ENCODE assay signal across 12 mouse cellular contexts in the genomic region with DNA sequence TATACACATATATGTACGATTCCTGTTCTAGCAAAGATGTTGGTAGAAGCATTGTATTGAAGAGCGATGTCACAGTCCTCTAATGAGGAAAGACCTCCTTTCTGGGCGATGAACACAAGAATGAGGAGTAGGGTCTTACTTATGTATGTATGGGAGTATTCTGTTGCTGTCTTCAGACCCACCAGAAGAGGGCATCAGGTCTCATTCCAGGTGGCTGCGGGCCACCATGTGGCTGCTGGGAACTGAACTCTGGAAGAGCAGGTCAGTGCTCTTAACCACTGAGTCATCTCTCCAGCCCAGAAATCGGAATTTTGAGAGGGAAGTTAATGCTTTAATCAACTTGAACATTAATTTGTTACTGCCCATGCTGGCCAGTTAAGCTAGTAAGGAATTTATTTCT. TPM values are rescaled to one million over a fixed set of nuclear protein-coding genes. Genes with fewer than 3 reads are reported as not detected.
DNase-seq lines count a peak whose midpoint lies in the region; ATAC-seq and TF ChIP-seq lines count a peak whose summit lies in the region.
"Had no signal": no experiment of that assay in that cellular context is flagged by ENCODE, and none has a peak within 500 bp of the region (broad histone marks: within the 10 kb centered on the region; RNA-seq: fewer than 3 reads in every experiment).

No protein-coding gene starts in this region.

- WGBS in intestine, postnatal 0 days: 90% methylated on average over 5 of the region's 5 CpGs
- WGBS in intestine, embryonic 16.5 days: 87% methylated on average over 5 of the region's 5 CpGs

- DNase-seq in A20 (ENCODE audit: low read depth, low spot score) (peak; percentile 60), MN1 (ENCODE audit: low spot score) (peak; percentile 6)
- peak; percentile 31 for DNase-seq in retina, postnatal 1 day
- no peak for DNase-seq in adrenal gland, postnatal 25 days
- no peak for DNase-seq in heart, adult 8-10 months (ENCODE audit: low spot score)
- no peak for DNase-seq in cerebellum, postnatal 36 days
- DNase-seq: lung, postnatal 4 days had no signal

- no peak overlapping the region for H3K4me2 ChIP-seq in intestine, postnatal 0 days (replicated peaks; ENCODE audit: low read depth)
- no peak overlapping the region for H3K4me2 ChIP-seq in intestine, embryonic 16.5 days (ENCODE audit: low read depth, low read length)
- H3K4me2 ChIP-seq: forebrain, embryonic 13.5 days; hindbrain, embryonic 12.5 days had no signal

- no peaks in the 10 kb centered on the region for H3K4me1 ChIP-seq in intestine, postnatal 0 days (replicated peaks; ENCODE audit: control insufficient read depth, insufficient read depth, low read length)
- H3K4me1 ChIP-seq in intestine, embryonic 16.5 days (ENCODE audit: control insufficient read depth, insufficient read depth, low read length): peaks cover 2% of the 10 kb centered on the region; the same call in 1 of the 2 replicates
- H3K4me1 ChIP-seq: embryonic facial prominence, embryonic 10.5 days had no signal

- no peak overlapping the region for H3K9ac ChIP-seq in intestine, postnatal 0 days (ENCODE audit: low read depth, low read length)
- no peak overlapping the region for H3K9ac ChIP-seq in intestine, embryonic 16.5 days (ENCODE audit: low read depth, low read length)
- H3K9ac ChIP-seq: forebrain, embryonic 13.5 days; hindbrain, embryonic 12.5 days had no signal

- H3K27ac ChIP-seq in intestine, postnatal 0 days (ENCODE audit: low read depth, low read length): no peak overlapping the region
- H3K27ac ChIP-seq in intestine, embryonic 16.5 days (ENCODE audit: low read length): no peak overlapping the region
- H3K27ac ChIP-seq: embryonic facial prominence, embryonic 10.5 days; forebrain, embryonic 13.5 days; hindbrain, embryonic 12.5 days had no signal

- peaks cover 12% of the 10 kb centered on the region for H3K36me3 ChIP-seq in intestine, postnatal 0 days (ENCODE audit: control insufficient read depth, insufficient read depth)
- peaks cover 2% of the 10 kb centered on the region; the same call in 1 of the 2 replicates for H3K36me3 ChIP-seq in intestine, embryonic 16.5 days (ENCODE audit: control insufficient read depth, insufficient read depth, low read length)

- H3K9me3 ChIP-seq in intestine, postnatal 0 days (ENCODE audit: control insufficient read depth): no peaks in the 10 kb centered on the region
- H3K9me3 ChIP-seq in intestine, embryonic 16.5 days (ENCODE audit: control insufficient read depth, low read length): no peaks in the 10 kb centered on the region
- H3K9me3 ChIP-seq: forebrain, embryonic 13.5 days; hindbrain, embryonic 12.5 days had no signal

- ATAC-seq in intestine, postnatal 0 days: no peak
- no peak for ATAC-seq in intestine, embryonic 16.5 days
- ATAC-seq: forebrain, embryonic 13.5 days had no signal

- peak; percentile 59 for TF ChIP-seq CTCF in intestine, postnatal 0 days (IDR thresholded peaks at IDR 0.05; ENCODE audit: low read depth)

- H3K4me3 ChIP-seq in intestine, postnatal 0 days (ENCODE audit: low read depth, low read length): no peak overlapping the region
- H3K4me3 ChIP-seq in intestine, embryonic 16.5 days (ENCODE audit: low read length): no peak overlapping the region
- H3K4me3 ChIP-seq: embryonic facial prominence, embryonic 10.5 days; forebrain, embryonic 13.5 days; hindbrain, embryonic 12.5 days had no signal

- H3K27me3 ChIP-seq in intestine, postnatal 0 days (replicated peaks; ENCODE audit: control insufficient read depth, insufficient read depth, low read length): no peaks in the 10 kb centered on the region
- no peaks in the 10 kb centered on the region for H3K27me3 ChIP-seq in intestine, embryonic 16.5 days (replicated peaks; ENCODE audit: control insufficient read depth, insufficient read depth, low read length)

RNA-seq across cellular contexts. Expression of gene Hacd2, which starts 2.1 kb away (rescaled TPM):
- 78.7 and 80.2 TPM in 2 replicates for polyA plus RNA-seq in intestine, postnatal 0 days (2015; fragmentation: Nextera tagmentation; extraction: Ambion mirVana)
- polyA plus RNA-seq in intestine, embryonic 16.5 days (2015; fragmentation: Nextera tagmentation; extraction: Ambion mirVana): 103 TPM in 2 replicates
- 35.4 and 40.2 TPM in 2 replicates for total RNA-seq in adrenal gland, postnatal 25 days (2021)
- 1 to 10 TPM; 5.2 to 9.7 (median 8.3) TPM for total RNA-seq in heart, adult 8-10 months (2022)

Comparison
In these comparisons a context has a peak if more than half of its experiments do, and no peak if none do; other contexts are left out.
1. DNase-seq: peak in A20 (single experiment), MN1 (single experiment) and retina, postnatal 1 day (single experiment); none in adrenal gland, postnatal 25 days (single experiment), heart, adult 8-10 months (single experiment) and cerebellum, postnatal 36 days (0 of 2).